Mouse (Mus musculus): ENCODE measurements around the gene Man1a2. TPM values are rescaled to one million over a fixed set of nuclear protein-coding genes. Genes with fewer than 3 reads are reported as not detected.

The Man1a2 gene
- polyA plus RNA-seq, 1 experiment, result 6.0 TPM

GRCm38 (mm10) chr3:100675146-100675545 is 10.2 kb downstream of the Man1a2 start:
- Histone ChIP-seq H3K4me1 (ENCODE audit: control insufficient read depth) (peaks cover 25% of the 10 kb centered on the region), H3K27me3 (ENCODE audit: control insufficient read depth) (no peaks in the 10 kb centered on the region), H3K36me3 (ENCODE audit: control insufficient read depth) (peaks cover 13% of the 10 kb centered on the region), H3K9me3 (ENCODE audit: control insufficient read depth, low read length) (no peaks in the 10 kb centered on the region), H3K4me3 (replicated peaks) (no peak overlapping the region)
- TF ChIP-seq TAL1 (IDR thresholded peaks at IDR 0.05; ENCODE audit: low read length) (no peak), GATA1 (IDR thresholded peaks at IDR 0.05; ENCODE audit: low read length) (no peak)

GRCm38 (mm10) chr3:100670412-100670811 is 14.9 kb downstream of the Man1a2 start:
- H3K27me3 ChIP-seq (ENCODE audit: control insufficient read depth), result no peaks in the 10 kb centered on the region
- H3K9me3 ChIP-seq (ENCODE audit: control insufficient read depth, low read length), result no peaks in the 10 kb centered on the region
- peaks cover 6% of the 10 kb centered on the region for H3K36me3 ChIP-seq (ENCODE audit: control insufficient read depth)
- no peak overlapping the region for H3K4me3 ChIP-seq (replicated peaks)
- peaks cover 19% of the 10 kb centered on the region for H3K4me1 ChIP-seq (ENCODE audit: control insufficient read depth)
- TF ChIP-seq GATA1 (IDR thresholded peaks at IDR 0.05; ENCODE audit: low read length) (no peak), TAL1 (IDR thresholded peaks at IDR 0.05; ENCODE audit: low read length) (no peak)

GRCm38 (mm10) chr3:100653291-100653690 is 32.0 kb downstream of the Man1a2 start:
- H3K4me1 ChIP-seq (ENCODE audit: control insufficient read depth), result no peaks in the 10 kb centered on the region
- peaks cover 51% of the 10 kb centered on the region for H3K36me3 ChIP-seq (ENCODE audit: control insufficient read depth)

GRCm38 (mm10) chr3:100641581-100641980 is 43.7 kb downstream of the Man1a2 start:
- no peak for TF ChIP-seq GATA1 (IDR thresholded peaks at IDR 0.05; ENCODE audit: low read length)
- TF ChIP-seq TAL1 (IDR thresholded peaks at IDR 0.05; ENCODE audit: low read length), result no peak
- Histone ChIP-seq H3K4me1 (ENCODE audit: control insufficient read depth) (no peaks in the 10 kb centered on the region), H3K27me3 (ENCODE audit: control insufficient read depth) (no peaks in the 10 kb centered on the region), H3K9me3 (ENCODE audit: control insufficient read depth, low read length) (no peaks in the 10 kb centered on the region), H3K36me3 (ENCODE audit: control insufficient read depth) (peaks cover 54% of the 10 kb centered on the region), H3K4me3 (replicated peaks) (no peak overlapping the region)

More at GRCm38 (mm10) chr3:100653291-100653690, 32.0 kb downstream of the Man1a2 start:
- Histone ChIP-seq H3K9me3 (ENCODE audit: control insufficient read depth, low read length) (no peaks in the 10 kb centered on the region), H3K27me3 (ENCODE audit: control insufficient read depth) (no peaks in the 10 kb centered on the region), H3K4me3 (replicated peaks) (no peak overlapping the region)
- TF ChIP-seq GATA1 (IDR thresholded peaks at IDR 0.05; ENCODE audit: low read length) (no peak), TAL1 (IDR thresholded peaks at IDR 0.05; ENCODE audit: low read length) (no peak)

DNA sequence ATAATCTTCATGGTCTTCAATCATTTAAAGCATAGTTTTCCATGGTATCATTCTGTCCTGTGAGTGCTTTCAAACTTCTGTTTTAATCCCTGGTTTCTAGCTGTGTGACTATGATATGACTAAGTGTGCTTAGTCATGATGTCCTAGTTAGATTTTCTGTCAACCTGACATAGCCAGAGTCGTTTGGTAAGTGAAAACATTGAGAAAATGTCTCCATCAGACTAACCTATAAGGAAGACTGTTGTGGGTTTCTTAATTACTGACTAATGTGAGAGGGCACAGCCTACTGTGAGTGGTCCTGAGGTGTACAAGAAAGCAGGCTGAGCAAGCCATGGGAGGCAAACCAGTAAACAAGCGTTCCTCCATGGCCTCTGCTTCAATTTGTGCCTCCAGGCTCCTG is 49.0 kb downstream of the Man1a2 start:
- peaks cover 4% of the 10 kb centered on the region for H3K4me1 ChIP-seq (ENCODE audit: control insufficient read depth)
- H3K36me3 ChIP-seq (ENCODE audit: control insufficient read depth), result peaks cover 37% of the 10 kb centered on the region
- H3K9me3 ChIP-seq (ENCODE audit: control insufficient read depth, low read length), result no peaks in the 10 kb centered on the region
- TF ChIP-seq TAL1 (IDR thresholded peaks at IDR 0.05; ENCODE audit: low read length), result no peak
- no peak for TF ChIP-seq GATA1 (IDR thresholded peaks at IDR 0.05; ENCODE audit: low read length)
- no peak overlapping the region for H3K4me3 ChIP-seq (replicated peaks)
- no peaks in the 10 kb centered on the region for H3K27me3 ChIP-seq (ENCODE audit: control insufficient read depth)

GRCm38 (mm10) chr3:100634821-100635220 is 50.5 kb downstream of the Man1a2 start:
- peaks cover 29% of the 10 kb centered on the region for H3K36me3 ChIP-seq (ENCODE audit: control insufficient read depth)
- H3K9me3 ChIP-seq (ENCODE audit: control insufficient read depth, low read length), result no peaks in the 10 kb centered on the region
- TF ChIP-seq TAL1 (IDR thresholded peaks at IDR 0.05; ENCODE audit: low read length) (no peak), GATA1 (IDR thresholded peaks at IDR 0.05; ENCODE audit: low read length) (no peak)
- no peak overlapping the region for H3K4me3 ChIP-seq (replicated peaks)
- no peaks in the 10 kb centered on the region for H3K27me3 ChIP-seq (ENCODE audit: control insufficient read depth)
- H3K4me1 ChIP-seq (ENCODE audit: control insufficient read depth), result peaks cover 4% of the 10 kb centered on the region

- Histone ChIP-seq H3K9me3 (ENCODE audit: control insufficient read depth, low read length) (no peaks in the 10 kb centered on the region), H3K4me3 (replicated peaks) (no peak overlapping the region), H3K27me3 (ENCODE audit: control insufficient read depth) (no peaks in the 10 kb centered on the region), H3K36me3 (ENCODE audit: control insufficient read depth) (peaks cover 15% of the 10 kb centered on the region), H3K4me1 (ENCODE audit: control insufficient read depth) (no peaks in the 10 kb centered on the region)
- TF ChIP-seq TAL1 (IDR thresholded peaks at IDR 0.05; ENCODE audit: low read length), result no peak
- no peak for TF ChIP-seq GATA1 (IDR thresholded peaks at IDR 0.05; ENCODE audit: low read length)
Observed at GRCm38 (mm10) chr3:100618511-100618910, 66.8 kb downstream of the Man1a2 start.

DNA sequence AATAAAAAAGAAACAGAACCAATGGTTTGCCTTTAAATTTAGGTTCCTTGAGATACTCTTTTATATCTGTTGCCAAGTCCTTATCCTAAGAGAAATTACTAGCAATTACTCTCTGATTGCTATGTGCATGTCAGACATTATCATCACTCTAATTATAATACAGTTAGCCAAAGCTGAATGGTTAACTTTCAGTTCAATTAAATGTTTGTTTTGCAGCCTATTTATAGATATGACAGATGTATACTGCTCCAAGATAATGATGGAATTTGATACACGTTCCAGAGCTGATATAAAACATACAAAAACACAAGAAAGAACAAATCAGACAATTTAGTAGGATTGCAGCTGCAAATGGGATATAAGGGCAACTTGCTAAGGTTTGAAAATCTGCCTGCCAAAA is 74.4 kb downstream of the Man1a2 start:
- no peak overlapping the region for H3K4me3 ChIP-seq (replicated peaks)
- TF ChIP-seq GATA1 (IDR thresholded peaks at IDR 0.05; ENCODE audit: low read length), result no peak
- no peak for TF ChIP-seq TAL1 (IDR thresholded peaks at IDR 0.05; ENCODE audit: low read length)
- no peaks in the 10 kb centered on the region for H3K4me1 ChIP-seq (ENCODE audit: control insufficient read depth)
- peaks cover 15% of the 10 kb centered on the region for H3K36me3 ChIP-seq (ENCODE audit: control insufficient read depth)
- H3K9me3 ChIP-seq (ENCODE audit: control insufficient read depth, low read length), result no peaks in the 10 kb centered on the region
- no peaks in the 10 kb centered on the region for H3K27me3 ChIP-seq (ENCODE audit: control insufficient read depth)

DNA sequence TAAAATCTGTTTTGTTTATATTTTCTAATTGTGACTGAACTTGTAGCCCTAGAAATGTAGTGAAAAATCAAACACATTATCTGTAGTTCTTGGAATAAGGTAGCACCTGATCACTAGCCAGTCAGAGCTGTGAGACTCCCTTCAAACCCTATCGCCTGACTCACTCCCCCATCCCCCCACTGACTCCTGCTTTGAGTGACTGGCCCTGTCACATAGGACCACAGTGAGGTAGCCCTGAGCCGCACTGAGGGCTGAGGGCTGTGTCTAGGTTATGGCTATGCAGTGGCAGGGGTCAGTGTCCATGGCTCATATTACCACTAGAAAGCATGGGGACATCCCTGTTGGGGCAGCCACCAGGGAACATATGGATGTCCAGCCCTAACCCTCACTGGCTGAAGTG is 80.8 kb downstream of the Man1a2 start:
- no peaks in the 10 kb centered on the region for H3K4me1 ChIP-seq (ENCODE audit: control insufficient read depth)
- H3K9me3 ChIP-seq (ENCODE audit: control insufficient read depth, low read length), result no peaks in the 10 kb centered on the region
- no peak for TF ChIP-seq GATA1 (IDR thresholded peaks at IDR 0.05; ENCODE audit: low read length)
- TF ChIP-seq TAL1 (IDR thresholded peaks at IDR 0.05; ENCODE audit: low read length), result no peak
- H3K36me3 ChIP-seq (ENCODE audit: control insufficient read depth), result peaks cover 21% of the 10 kb centered on the region
- no peak overlapping the region for H3K4me3 ChIP-seq (replicated peaks)
- no peaks in the 10 kb centered on the region for H3K27me3 ChIP-seq (ENCODE audit: control insufficient read depth)

- TF ChIP-seq GATA1 (IDR thresholded peaks at IDR 0.05; ENCODE audit: low read length), result no peak
- no peak for TF ChIP-seq TAL1 (IDR thresholded peaks at IDR 0.05; ENCODE audit: low read length)
- H3K4me1 ChIP-seq (ENCODE audit: control insufficient read depth), result no peaks in the 10 kb centered on the region
- H3K9me3 ChIP-seq (ENCODE audit: control insufficient read depth, low read length), result no peaks in the 10 kb centered on the region
- no peaks in the 10 kb centered on the region for H3K27me3 ChIP-seq (ENCODE audit: control insufficient read depth)
- no peak overlapping the region for H3K4me3 ChIP-seq (replicated peaks)
- peaks cover 4% of the 10 kb centered on the region for H3K36me3 ChIP-seq (ENCODE audit: control insufficient read depth)
Observed at GRCm38 (mm10) chr3:100599265-100599820, 86.0 kb downstream of the Man1a2 start.
